In genomic region chr3:27987891-27988536, GRCm38 (mm10) we compare ENCODE assay signal across 10 mouse cellular contexts. TPM values are rescaled to one million over a fixed set of nuclear protein-coding genes. Genes with fewer than 3 reads are reported as not detected.
A peak's percentile ranks its signal among the peaks of the same experiment; 100 is the strongest.
DNase-seq lines count a peak whose midpoint lies in the region; ATAC-seq lines count a peak whose summit lies in the region.
"Had no signal": no experiment of that assay in that cellular context is flagged by ENCODE, and none has a peak within 500 bp of the region (broad histone marks: within the 10 kb centered on the region; RNA-seq: fewer than 3 reads in every experiment).

No protein-coding gene starts in this region.

- H3K9me3 ChIP-seq in midbrain, embryonic 10.5 days (replicated peaks) = no peaks in the 10 kb centered on the region
- no peaks in the 10 kb centered on the region for H3K9me3 ChIP-seq in midbrain, embryonic 16.5 days (replicated peaks; ENCODE audit: control insufficient read depth, low read length, poor library complexity, severe bottlenecking)
- no peaks in the 10 kb centered on the region for H3K9me3 ChIP-seq in heart, embryonic 10.5 days
- H3K9me3 ChIP-seq: G1E had no signal

- no peak overlapping the region for H3K4me3 ChIP-seq in midbrain, embryonic 10.5 days
- no peak overlapping the region for H3K4me3 ChIP-seq in midbrain, embryonic 16.5 days (ENCODE audit: low read depth, low read length)
- H3K4me3 ChIP-seq in heart, embryonic 10.5 days = peak overlapping the region; percentile 18; the same call in 1 of the 2 replicates

- no peaks in the 10 kb centered on the region for H3K27me3 ChIP-seq in midbrain, embryonic 10.5 days (ENCODE audit: low read depth, poor library complexity, severe bottlenecking)
- H3K27me3 ChIP-seq in midbrain, embryonic 16.5 days (ENCODE audit: control insufficient read depth, insufficient read depth, low read depth, low read length) = no peaks in the 10 kb centered on the region
- H3K27me3 ChIP-seq in heart, embryonic 10.5 days (ENCODE audit: insufficient read depth, poor library complexity, severe bottlenecking) = no peaks in the 10 kb centered on the region

- H3K4me2 ChIP-seq in midbrain, embryonic 16.5 days (ENCODE audit: low read length) = no peak overlapping the region

- H3K36me3 ChIP-seq in midbrain, embryonic 10.5 days = no peaks in the 10 kb centered on the region
- H3K36me3 ChIP-seq in midbrain, embryonic 16.5 days (ENCODE audit: control insufficient read depth, insufficient read depth, low read length) = no peaks in the 10 kb centered on the region
- no peaks in the 10 kb centered on the region for H3K36me3 ChIP-seq in heart, embryonic 10.5 days
- H3K36me3 ChIP-seq: G1E had no signal

- 80% methylated on average over 8 of the region's 8 CpGs for WGBS in midbrain, embryonic 10.5 days
- 66% methylated on average over 8 of the region's 8 CpGs for WGBS in midbrain, embryonic 16.5 days
- 45% methylated on average over 8 of the region's 8 CpGs for WGBS in heart, embryonic 10.5 days

- 0 out of 2 replicates have a peak overlapping the region, but pooled peaks have one; percentile 17 for H3K27ac ChIP-seq in midbrain, embryonic 10.5 days (replicated peaks)
- no peak overlapping the region for H3K27ac ChIP-seq in midbrain, embryonic 16.5 days (ENCODE audit: low read length)
- H3K27ac ChIP-seq in heart, embryonic 10.5 days = no peak overlapping the region

- H3K9ac ChIP-seq in midbrain, embryonic 16.5 days (ENCODE audit: low read depth, low read length) = no peak overlapping the region

- ATAC-seq in midbrain, embryonic 16.5 days = no peak

- H3K4me1 ChIP-seq in midbrain, embryonic 10.5 days = peaks cover 15% of the 10 kb centered on the region
- peaks cover 8% of the 10 kb centered on the region for H3K4me1 ChIP-seq in midbrain, embryonic 16.5 days (ENCODE audit: control insufficient read depth, insufficient read depth, low read length)
- H3K4me1 ChIP-seq in heart, embryonic 10.5 days = peaks cover 20% of the 10 kb centered on the region

- DNase-seq in midbrain, embryonic 10.5 days (ENCODE audit: low spot score) = no peak
- peak; percentile 75 for DNase-seq in heart, embryonic 10.5 days (ENCODE audit: low spot score)
- peak; percentile 44 for DNase-seq in kidney, postnatal 10 days
- DNase-seq in urinary bladder, postnatal 25 days (ENCODE audit: low spot score) = peak; percentile 15
- DNase-seq in layer of hippocampus, adult 9-10 months (ENCODE audit: low spot score) = no peak
- no peak for DNase-seq in B cell, adult 2 months
- no peak for DNase-seq in retina, embryonic 14.5 days (ENCODE audit: low spot score)
- DNase-seq: thymus, adult 2 months had no signal

RNA-seq across cellular contexts. Expression of gene Pld1, which starts 49.5 kb away (rescaled TPM):
- polyA plus RNA-seq in midbrain, embryonic 10.5 days (2016; fragmentation: Nextera tagmentation; extraction: Ambion mirVana) = 2.2 and 3.2 TPM in 2 replicates
- 4.0 and 4.1 TPM in 2 replicates for polyA plus RNA-seq in midbrain, embryonic 16.5 days (2015; fragmentation: Nextera tagmentation; extraction: Ambion mirVana)
- 5.7 TPM in 2 replicates for polyA plus RNA-seq in heart, embryonic 10.5 days (2016; fragmentation: Nextera tagmentation; extraction: Ambion mirVana)
- polyA plus RNA-seq: G1E had no signal

Comparison
In these comparisons a context has a peak if more than half of its experiments do, and no peak if none do; other contexts are left out.
1. DNase-seq: peak in heart, embryonic 10.5 days (single experiment), kidney, postnatal 10 days (single experiment) and urinary bladder, postnatal 25 days (single experiment); none in midbrain, embryonic 10.5 days (single experiment), layer of hippocampus, adult 9-10 months (single experiment), B cell, adult 2 months (0 of 2) and retina, embryonic 14.5 days (single experiment).